21 mouse cellular contexts compared by ENCODE assay signal in genomic region chr2:5804440-5805045, GRCm38 (mm10). TPM values are rescaled to one million over a fixed set of nuclear protein-coding genes. Genes with fewer than 3 reads are reported as not detected.
DNase-seq lines count a peak whose midpoint lies in the region; ATAC-seq and TF ChIP-seq lines count a peak whose summit lies in the region.
"Had no signal": no experiment of that assay in that cellular context is flagged by ENCODE, and none has a peak within 500 bp of the region (broad histone marks: within the 10 kb centered on the region; RNA-seq: fewer than 3 reads in every experiment).

No protein-coding gene starts in this region.

- no peak overlapping the region for H3K4me2 ChIP-seq in liver, postnatal 0 days (ENCODE audit: low read depth, low read length)
- H3K4me2 ChIP-seq in liver, embryonic 12.5 days: no peak overlapping the region
- peak overlapping the region; percentile 97 for H3K4me2 ChIP-seq in CH12.LX (ENCODE audit: insufficient read depth, low read depth, poor library complexity, severe bottlenecking)
- H3K4me2 ChIP-seq: forebrain, embryonic 15.5 days; hindbrain, embryonic 13.5 days; midbrain, embryonic 15.5 days had no signal

- H3K4me3 ChIP-seq in liver, postnatal 0 days (ENCODE audit: low read depth, low read length): no peak overlapping the region
- H3K4me3 ChIP-seq in liver, embryonic 12.5 days: no peak overlapping the region
- H3K4me3 ChIP-seq in CH12.LX (replicated peaks in 1 of 3; ENCODE audit: low read depth in 2 of 3, low read length in 2 of 3, poor library complexity in 1 of 3): no peak overlapping the region
- H3K4me3 ChIP-seq: erythroblast, embryonic 14.5 days; forebrain, embryonic 15.5 days; gastrocnemius, adult 2 months; heart, adult 2 months; hindbrain, embryonic 13.5 days; limb, embryonic 10.5 days; midbrain, embryonic 15.5 days had no signal

- H3K9ac ChIP-seq in liver, postnatal 0 days (replicated peaks): no peak overlapping the region
- no peak overlapping the region for H3K9ac ChIP-seq in liver, embryonic 12.5 days
- H3K9ac ChIP-seq in CH12.LX (ENCODE audit: insufficient read depth, low read depth): peak overlapping the region; percentile 31; the same call in 1 of the 2 replicates
- H3K9ac ChIP-seq: forebrain, embryonic 15.5 days; hindbrain, embryonic 13.5 days; liver, embryonic 14.5 days; midbrain, embryonic 15.5 days had no signal

- ATAC-seq in liver, postnatal 0 days: no peak
- no peak for ATAC-seq in liver, embryonic 12.5 days
- peak; percentile 59 to 72 for ATAC-seq in hematopoietic stem cell, adult 5-6 weeks (replicated peaks in 1 of 2; ENCODE audit: insufficient read depth in 1 of 2, low FRiP score in 2 of 2, low TSS enrichment in 1 of 2, low read depth in 1 of 2, poor library complexity in 2 of 2, severe bottlenecking in 2 of 2)
- ATAC-seq: CD4-positive, CD25-positive, alpha-beta regulatory T cell, adult 4 months; forebrain, embryonic 15.5 days; midbrain, embryonic 15.5 days had no signal

- no peaks in the 10 kb centered on the region for H3K79me2 ChIP-seq in CH12.LX (replicated peaks; ENCODE audit: control insufficient read depth, extremely low read depth, insufficient read depth, poor library complexity, severe bottlenecking)

- DNase-seq in liver, postnatal 0 days: no peak
- peak; percentile 89 for DNase-seq in CH12.LX (ENCODE audit: extremely low read depth)
- peak; percentile 44 to 64 for DNase-seq in spleen, postnatal 4 days (ENCODE audit: low spot score in 2 of 2)
- no peak for DNase-seq in left cerebral cortex, adult 18-20 months (ENCODE audit: low spot score in 2 of 2)
- DNase-seq in gastrocnemius, postnatal 4 days (ENCODE audit: low spot score in 2 of 2): no peak
- DNase-seq: adrenal gland, postnatal 10 days; cerebellum, adult 11-12 months; cerebellum, postnatal 25 days; gastrocnemius, adult 2 months; layer of hippocampus, postnatal 36 days; right cerebral cortex, adult 18-20 months had no signal

- peaks cover 29% of the 10 kb centered on the region for H3K36me3 ChIP-seq in liver, postnatal 0 days (replicated peaks; ENCODE audit: insufficient read depth, low read length)
- peaks cover 76% of the 10 kb centered on the region for H3K36me3 ChIP-seq in liver, embryonic 12.5 days
- H3K36me3 ChIP-seq in CH12.LX (replicated peaks in 1 of 2; ENCODE audit: control insufficient read depth in 1 of 2, insufficient read depth in 1 of 2, low read length in 1 of 2): peaks cover 31 to 65% of the 10 kb centered on the region in 2 experiments

- peak; percentile 11 for TF ChIP-seq RAD21 in CH12.LX (IDR thresholded peaks at IDR 0.05; ENCODE audit: low read depth, low read length)

- 0 out of 2 replicates have a peak overlapping the region, but pooled peaks have one; percentile 25 for H3K27ac ChIP-seq in liver, postnatal 0 days (ENCODE audit: low read depth)
- no peak overlapping the region for H3K27ac ChIP-seq in liver, embryonic 12.5 days
- peak overlapping the region; percentile 87 for H3K27ac ChIP-seq in CH12.LX (ENCODE audit: insufficient read depth, low read depth)
- H3K27ac ChIP-seq: forebrain, embryonic 15.5 days; gastrocnemius, adult 2 months; heart, adult 2 months; hindbrain, embryonic 13.5 days; limb, embryonic 10.5 days; liver, embryonic 14.5 days; midbrain, embryonic 15.5 days had no signal

- 36% methylated on average over 6 of the region's 6 CpGs for WGBS in liver, postnatal 0 days (ENCODE audit: insufficient replicate concordance)
- WGBS in liver, embryonic 12.5 days (ENCODE audit: insufficient replicate concordance): 32% methylated on average over 6 of the region's 6 CpGs

- peaks cover 5% of the 10 kb centered on the region; the same call in 1 of the 2 replicates for H3K9me3 ChIP-seq in liver, postnatal 0 days (ENCODE audit: low read length)
- no peaks in the 10 kb centered on the region for H3K9me3 ChIP-seq in liver, embryonic 12.5 days (replicated peaks)
- peaks cover 14% of the 10 kb centered on the region for H3K9me3 ChIP-seq in CH12.LX (replicated peaks; ENCODE audit: low read length)
- H3K9me3 ChIP-seq: forebrain, embryonic 15.5 days; hindbrain, embryonic 13.5 days; limb, embryonic 10.5 days; midbrain, embryonic 15.5 days had no signal

- dilution Hi-C loops in CH12.LX (cut with MboI; ENCODE audit: extremely low pct_ligation_motif_present, extremely low pct_unique_long_range_greater_than_20kb, low sequenced_read_pairs): no loop called here

- peaks cover 6% of the 10 kb centered on the region for H3K4me1 ChIP-seq in liver, postnatal 0 days (ENCODE audit: insufficient read depth)
- peaks cover 21% of the 10 kb centered on the region for H3K4me1 ChIP-seq in liver, embryonic 12.5 days
- H3K4me1 ChIP-seq in CH12.LX (ENCODE audit: control insufficient read depth in 1 of 2, insufficient read depth in 2 of 2): peaks cover 13 to 41% of the 10 kb centered on the region in 2 experiments
- H3K4me1 ChIP-seq: forebrain, embryonic 15.5 days; hindbrain, embryonic 13.5 days; limb, embryonic 10.5 days; midbrain, embryonic 15.5 days had no signal

- H3K27me3 ChIP-seq in liver, postnatal 0 days (ENCODE audit: insufficient read depth, low read length): no peaks in the 10 kb centered on the region
- H3K27me3 ChIP-seq in liver, embryonic 12.5 days (replicated peaks): no peaks in the 10 kb centered on the region
- no peaks in the 10 kb centered on the region for H3K27me3 ChIP-seq in CH12.LX (replicated peaks)
- H3K27me3 ChIP-seq: forebrain, embryonic 15.5 days; hindbrain, embryonic 13.5 days; midbrain, embryonic 15.5 days had no signal

- TF ChIP-seq EP300 in liver, postnatal 0 days (IDR thresholded peaks at IDR 0.05; ENCODE audit: low read depth): no peak
- peak; percentile 99 for TF ChIP-seq EP300 in CH12.LX (IDR thresholded peaks at IDR 0.05; ENCODE audit: low read length)

- no peak for TF ChIP-seq CTCF in liver, postnatal 0 days (IDR thresholded peaks at IDR 0.05; ENCODE audit: low read depth)
- no peak; a peak in 1 of 4 replicates for TF ChIP-seq CTCF in CH12.LX (conservative IDR thresholded peaks at IDR 0.05 in 1 of 2, IDR thresholded peaks at IDR 0.05 in 1 of 2; ENCODE audit: low read depth in 2 of 2, low read length in 2 of 2)

- TF ChIP-seq POLR2A in CH12.LX (IDR thresholded peaks at IDR 0.05; ENCODE audit: low read depth, low read length): no peak

- in situ Hi-C loops in CH12.LX (cut with MboI; ENCODE audit: low pct_ligation_motif_present, low pct_unique_long_range_greater_than_20kb, low sequenced_read_pairs): loop anchor here (5.0 to 25.0 kb wide), 4 partner anchors 90 to 717 kb away; partner anchors contain the start of gene Camk1d

TF ChIP-seq in CH12.LX, 34 proteins besides CTCF, POLR2A, EP300 and RAD21 (continues in another document):
- TF ChIP-seq ZNF384 (IDR thresholded peaks at IDR 0.05; ENCODE audit: low read depth, low read length) (no peak), ZMIZ1 (IDR thresholded peaks at IDR 0.05; ENCODE audit: low read depth, low read length) (no peak), KAT2A (IDR thresholded peaks at IDR 0.05; ENCODE audit: insufficient replicate concordance, low read length) (no peak), E2F4 (IDR thresholded peaks at IDR 0.05; ENCODE audit: insufficient replicate concordance, low read depth, low read length) (no peak), CHD1 (IDR thresholded peaks at IDR 0.05; ENCODE audit: low read depth, low read length) (0 out of 2 replicates have a peak, but pooled peaks have one; percentile 78), MXI1 (IDR thresholded peaks at IDR 0.05; ENCODE audit: low read depth, low read length) (peak; percentile 43; the same call in 1 of the 2 replicates), SMC3 (IDR thresholded peaks at IDR 0.05; ENCODE audit: low read depth, low read length) (peak; percentile 25; the same call in 1 of the 2 replicates), ETS1 (conservative IDR thresholded peaks at IDR 0.05; ENCODE audit: low read depth, low read length) (peak; percentile 72), MYC (IDR thresholded peaks at IDR 0.05; ENCODE audit: low read depth, low read length) (peak; percentile 52; the same call in 1 of the 2 replicates), MAZ (IDR thresholded peaks at IDR 0.05; ENCODE audit: low read depth, low read length) (peak; percentile 63; the same call in 1 of the 2 replicates), CHD2 (IDR thresholded peaks at IDR 0.05; ENCODE audit: low read length) (peak; percentile 63; the same call in 1 of the 2 replicates), ELF1 (IDR thresholded peaks at IDR 0.05; ENCODE audit: low read depth, low read length) (no peak), HCFC1 (IDR thresholded peaks at IDR 0.05; ENCODE audit: low read depth, low read length) (no peak), MAX (IDR thresholded peaks at IDR 0.05; ENCODE audit: low read length) (no peak), USF1 (IDR thresholded peaks at IDR 0.05; ENCODE audit: low read depth, low read length) (no peak)

RNA-seq across cellular contexts. Expression of gene Nudt5, which starts 40.3 kb away (rescaled TPM):
- polyA plus RNA-seq in liver, postnatal 0 days (2015; fragmentation: Nextera tagmentation; extraction: Ambion mirVana): 23.8 and 25.7 TPM in 2 replicates
- polyA plus RNA-seq in liver, embryonic 12.5 days (2016; fragmentation: Nextera tagmentation; extraction: Ambion mirVana): 84.4 and 86.6 TPM in 2 replicates
- 102 and 123 TPM in 2 replicates for total RNA-seq in CH12.LX (2012; rRNA removed)
- 245 and 270 TPM in 2 replicates for total RNA-seq in CH12.LX (2014; rRNA removed)
- polyA plus RNA-seq in CH12.LX (2012; ENCODE audit: insufficient read length, low read depth): 128 and 149 TPM in 2 replicates
- total RNA-seq in hematopoietic stem cell, adult 5-6 weeks (2017): 53.1 and 54.3 TPM in 2 replicates
- total RNA-seq in left cerebral cortex, adult 18-20 months (2021): 10 to 100 TPM; 23.1 to 24.5 TPM
- 10 to 100 TPM; 17.9 to 18.0 TPM for total RNA-seq in gastrocnemius, postnatal 4 days (2021)

RNA-seq across cellular contexts. Expression of gene Cdc123, which starts 40.4 kb away (rescaled TPM):
- polyA plus RNA-seq in liver, postnatal 0 days (2015; fragmentation: Nextera tagmentation; extraction: Ambion mirVana): 122 and 136 TPM in 2 replicates
- polyA plus RNA-seq in liver, embryonic 12.5 days (2016; fragmentation: Nextera tagmentation; extraction: Ambion mirVana): 195 and 200 TPM in 2 replicates
- 164 and 199 TPM in 2 replicates for total RNA-seq in CH12.LX (2012; rRNA removed)
- 215 and 230 TPM in 2 replicates for total RNA-seq in CH12.LX (2014; rRNA removed)
- 291 and 339 TPM in 2 replicates for polyA plus RNA-seq in CH12.LX (2012; ENCODE audit: insufficient read length, low read depth)
- total RNA-seq in hematopoietic stem cell, adult 5-6 weeks (2017): 91.4 and 98.6 TPM in 2 replicates
- total RNA-seq in left cerebral cortex, adult 18-20 months (2021): 100 to 1,000 TPM; 155 to 178 TPM
- 100 to 1,000 TPM; 103 to 122 TPM for total RNA-seq in gastrocnemius, postnatal 4 days (2021)

RNA-seq across cellular contexts. Expression of gene Gm13199, which starts 58.2 kb away (rescaled TPM):
- 0.21 and 0.52 TPM in 2 replicates for polyA plus RNA-seq in liver, postnatal 0 days (2015; fragmentation: Nextera tagmentation; extraction: Ambion mirVana)
- polyA plus RNA-seq in liver, embryonic 12.5 days (2016; fragmentation: Nextera tagmentation; extraction: Ambion mirVana): 0.94 and 1.8 TPM in 2 replicates
- total RNA-seq in CH12.LX (2012; rRNA removed) (0.50 and 1.1 TPM in 2 replicates), CH12.LX (2014; rRNA removed) (0.47 and 0.85 TPM in 2 replicates)
- polyA plus RNA-seq in CH12.LX (2012; ENCODE audit: insufficient read length, low read depth): 2.7 and 4.1 TPM in 2 replicates
- total RNA-seq in hematopoietic stem cell, adult 5-6 weeks (2017): not detected in 2 replicates
- 1 to 10 TPM; 1.7 to 1.8 TPM for total RNA-seq in left cerebral cortex, adult 18-20 months (2021)
- under 1 TPM in 1 of 2 experiments, not detected in 1; 0.66 TPM for total RNA-seq in gastrocnemius, postnatal 4 days (2021)
- total RNA-seq: gastrocnemius, adult 2 months; heart, adult 2 months had no signal
- polyA plus RNA-seq: erythroblast, embryonic 14.5 days; heart, adult 2 months had no signal

Comparison
In these comparisons a context has a peak if more than half of its experiments do, and no peak if none do; other contexts are left out.
1. ATAC-seq: peak in hematopoietic stem cell, adult 5-6 weeks (2 of 2); none in liver, postnatal 0 days (single experiment) and liver, embryonic 12.5 days (single experiment).
2. DNase-seq: peak in CH12.LX (single experiment) and spleen, postnatal 4 days (2 of 2); none in liver, postnatal 0 days (single experiment), left cerebral cortex, adult 18-20 months (0 of 2) and gastrocnemius, postnatal 4 days (0 of 2).